Mouse (Mus musculus) bone marrow, adult 2 months (tissue): Measurements from ENCODE around the gene Wfdc3.

Experiments
- CTCF ChIP-seq: fragments of 200-500 bp; IDR thresholded peaks from 2 replicates; pipeline ENCODE4 v1.5.1; 2011; ENCODE audit warnings: low read length, control low read depth; ENCODE audit not compliant: control insufficient read depth, insufficient read depth
- POLR2A ChIP-seq: fragments of 200-500 bp; IDR thresholded peaks from 2 replicates; pipeline ENCODE4 v1.6.1; 2011; ENCODE audit warnings: low read depth, mild to moderate bottlenecking, control low read depth, low read length, borderline replicate concordance; ENCODE audit not compliant: control insufficient read depth

GRCm38 (mm10) chr2:164737377-164738090 lies 8.2 kb downstream of the Wfdc3 start:
- no peak for TF ChIP-seq CTCF
- no peak for TF ChIP-seq POLR2A
